Mouse (Mus musculus) kidney, postnatal 0 days (tissue): Measurements from ENCODE around the gene Esrrg. TPM values are rescaled to one million over a fixed set of nuclear protein-coding genes. Genes with fewer than 3 reads are reported as not detected.

Source experiments
- ATAC-seq: fragments of 200-750 bp; cut with Nextera tagmentation; replicated peaks from 2 replicates; pipeline ENCODE4 v1.8.0; 2017; ENCODE audit warnings: low read depth, moderate number of reproducible peaks, moderate TSS enrichment, moderate library complexity; ENCODE audit not compliant: low FRiP score
- DNase-seq: peaks from one replicate; pipeline ENCODE4 v3.0.0-alpha.2; 2016; ENCODE audit warnings: low spot score
- H3K27ac ChIP-seq: fragments of 300-500 bp; sonication (generic); 2 replicates; pipeline ENCODE4 v1.5.1; 2014; ENCODE audit warnings: mild to moderate bottlenecking
- H3K27me3 ChIP-seq: fragments of 300-500 bp; sonication (generic); 2 replicates; pipeline ENCODE4 v1.6.1; 2014; ENCODE audit warnings: low read length, mixed read lengths; ENCODE audit not compliant: insufficient read depth
- H3K36me3 ChIP-seq: fragments of 300-500 bp; sonication (generic); 2 replicates; pipeline ENCODE4 v1.6.1; 2014; ENCODE audit warnings: low read length, mixed read lengths; ENCODE audit not compliant: insufficient read depth
- H3K4me1 ChIP-seq: fragments of 300-500 bp; sonication (generic); replicated peaks from 2 replicates; pipeline ENCODE4 v1.6.1; 2014; ENCODE audit warnings: antibody characterized with exemption, low read length, mixed read lengths; ENCODE audit not compliant: insufficient read depth
- H3K4me2 ChIP-seq: fragments of 300-500 bp; sonication (generic); 2 replicates; pipeline ENCODE4 v1.6.1; 2014; ENCODE audit warnings: mild to moderate bottlenecking, low read length, moderate library complexity, mixed read lengths
- H3K4me3 ChIP-seq: fragments of 300-500 bp; sonication (generic); replicated peaks from 2 replicates; pipeline ENCODE4 v1.5.1; 2014; ENCODE audit warnings: low read depth, low read length
- H3K9ac ChIP-seq: fragments of 300-500 bp; sonication (generic); 2 replicates; pipeline ENCODE4 v1.6.1; 2014; ENCODE audit warnings: low read depth, low read length
- H3K9me3 ChIP-seq: fragments of 300-500 bp; sonication (generic); replicated peaks from 2 replicates; pipeline ENCODE4 v1.6.1; 2016; ENCODE audit warnings: low read length, inconsistent platforms, mixed read lengths
- CTCF ChIP-seq: IDR thresholded peaks from 2 replicates; pipeline ENCODE4 v1.5.1; 2016; ENCODE audit warnings: antibody characterized with exemption, low read depth, mild to moderate bottlenecking, moderate library complexity
- WGBS: fragments of 180-500 bp; shearing (Covaris S2); extraction: QIAGEN DNeasy Blood & Tissue Kit; methylation state at CpG from one replicate; pipeline ENCODE4 v1.1.7; 2014; 5-methylcytosine and 5-hydroxymethylcytosine counted together
- polyA plus RNA-seq: library from polyadenylated mRNA; unstranded; fragments of >200 nt; fragmentation: Nextera tagmentation; extraction: Ambion mirVana; gene quantifications from 2 replicates; pipeline ENCODE4 v1.2.1, GENCODE M21; 2015

Gene Esrrg
- polyA plus RNA-seq, 1 experiment from 2014 or later = 26.0 TPM

- no peak for ATAC-seq
- H3K4me3 ChIP-seq = peak overlapping the region; percentile 55
- WGBS = 52% methylated on average over 8 of the region's 9 CpGs
Observed at GRCm38 (mm10) chr1:187610336-187610948, 1.9 kb downstream of the Esrrg start.

GRCm38 (mm10) chr1:187611925-187612324 lies 3.3 kb downstream of the Esrrg start:
- no peaks in the 10 kb centered on the region for H3K36me3 ChIP-seq
- no peak for ATAC-seq
- TF ChIP-seq CTCF = no peak
- H3K4me3 ChIP-seq = no peak overlapping the region
- peak; percentile 42 for DNase-seq
- no peak overlapping the region for H3K27ac ChIP-seq
- no peaks in the 10 kb centered on the region for H3K9me3 ChIP-seq
- 35% methylated on average over 5 of the region's 5 CpGs for WGBS
- no peak overlapping the region for H3K9ac ChIP-seq
- peaks cover 30% of the 10 kb centered on the region for H3K27me3 ChIP-seq
- H3K4me1 ChIP-seq = peaks cover 8% of the 10 kb centered on the region; the same call in 1 of the 2 replicates
- H3K4me2 ChIP-seq = no peak overlapping the region

More at GRCm38 (mm10) chr1:187610336-187610948, 1.9 kb downstream of the Esrrg start:
- no peak for TF ChIP-seq CTCF
- H3K4me1 ChIP-seq = peaks cover 15% of the 10 kb centered on the region; the same call in 1 of the 2 replicates
- H3K36me3 ChIP-seq = no peaks in the 10 kb centered on the region
- H3K4me2 ChIP-seq = peak overlapping the region; percentile 87
- no peak for DNase-seq
- H3K9me3 ChIP-seq = no peaks in the 10 kb centered on the region
- peak overlapping the region; percentile 70; the same call in 1 of the 2 replicates for H3K9ac ChIP-seq
- H3K27ac ChIP-seq = peak overlapping the region; percentile 77; the same call in 1 of the 2 replicates
- H3K27me3 ChIP-seq = peaks cover 39% of the 10 kb centered on the region

- Histone ChIP-seq H3K9ac (no peak overlapping the region), H3K27me3 (peaks cover 20% of the 10 kb centered on the region; the same call in 1 of the 2 replicates), H3K4me1 (no peaks in the 10 kb centered on the region), H3K4me3 (no peak overlapping the region), H3K9me3 (no peaks in the 10 kb centered on the region), H3K4me2 (no peak overlapping the region), H3K36me3 (no peaks in the 10 kb centered on the region), H3K27ac (no peak overlapping the region)
- 30% methylated on average over 3 of the region's 3 CpGs for WGBS
- ATAC-seq = no peak
- no peak for TF ChIP-seq CTCF
- DNase-seq = no peak
Observed at GRCm38 (mm10) chr1:187613277-187613676, 4.7 kb downstream of the Esrrg start.

- H3K9ac ChIP-seq = no peak overlapping the region
- H3K27me3 ChIP-seq = no peaks in the 10 kb centered on the region
- ATAC-seq = no peak
- H3K4me3 ChIP-seq = no peak overlapping the region
- no peaks in the 10 kb centered on the region for H3K9me3 ChIP-seq
- no peaks in the 10 kb centered on the region; the same call in 1 of the 2 replicates for H3K36me3 ChIP-seq
- 37% methylated on average over 3 of the region's 3 CpGs for WGBS
- no peak overlapping the region for H3K27ac ChIP-seq
- TF ChIP-seq CTCF = no peak
- peaks cover 5% of the 10 kb centered on the region; the same call in 1 of the 2 replicates for H3K4me1 ChIP-seq
- DNase-seq = no peak
- H3K4me2 ChIP-seq = no peak overlapping the region
Observed at GRCm38 (mm10) chr1:187623981-187624380, 15.4 kb downstream of the Esrrg start.

GRCm38 (mm10) chr1:187630361-187630760 lies 21.8 kb downstream of the Esrrg start:
- Histone ChIP-seq H3K36me3 (no peaks in the 10 kb centered on the region), H3K27me3 (no peaks in the 10 kb centered on the region), H3K4me3 (no peak overlapping the region), H3K4me1 (no peaks in the 10 kb centered on the region), H3K4me2 (no peak overlapping the region), H3K27ac (no peak overlapping the region), H3K9me3 (no peaks in the 10 kb centered on the region), H3K9ac (no peak overlapping the region)
- ATAC-seq (no peak), DNase-seq (no peak)
- TF ChIP-seq CTCF = no peak
- WGBS = 85% methylated on average over 8 of the region's 8 CpGs

GRCm38 (mm10) chr1:187631486-187631885 lies 22.9 kb downstream of the Esrrg start:
- DNase-seq = no peak
- Histone ChIP-seq H3K4me3 (no peak overlapping the region), H3K4me1 (no peaks in the 10 kb centered on the region), H3K27ac (no peak overlapping the region), H3K36me3 (no peaks in the 10 kb centered on the region), H3K9ac (no peak overlapping the region), H3K4me2 (no peak overlapping the region), H3K9me3 (no peaks in the 10 kb centered on the region), H3K27me3 (no peaks in the 10 kb centered on the region)
- ATAC-seq = no peak
- no peak for TF ChIP-seq CTCF
- 67% methylated on average over 8 of the region's 8 CpGs for WGBS
